Mouse (Mus musculus) left cerebral cortex, postnatal 4 days (tissue): Measurements from ENCODE around the gene Atg7. TPM values are rescaled to one million over a fixed set of nuclear protein-coding genes. Genes with fewer than 3 reads are reported as not detected.

ENCODE experiments used
- DNase-seq: peaks from one replicate; pipeline ENCODE4 v3.0.0-alpha.2; 2022
- intact Hi-C: fragments of 180-260 bp; cut with DNase I; formaldehyde crosslinking; loops from one replicate; pipeline ENCODE4 v1.15.1; 2025
- total RNA-seq, 2 experiments: library from RNA; stranded (reverse); gene quantifications; 2 replicates each; pipeline ENCODE4 v1.2.3; 2021

Gene Atg7
- total RNA-seq, 2 experiments from 2014 or later: 16.4 to 20.3 TPM

DNA sequence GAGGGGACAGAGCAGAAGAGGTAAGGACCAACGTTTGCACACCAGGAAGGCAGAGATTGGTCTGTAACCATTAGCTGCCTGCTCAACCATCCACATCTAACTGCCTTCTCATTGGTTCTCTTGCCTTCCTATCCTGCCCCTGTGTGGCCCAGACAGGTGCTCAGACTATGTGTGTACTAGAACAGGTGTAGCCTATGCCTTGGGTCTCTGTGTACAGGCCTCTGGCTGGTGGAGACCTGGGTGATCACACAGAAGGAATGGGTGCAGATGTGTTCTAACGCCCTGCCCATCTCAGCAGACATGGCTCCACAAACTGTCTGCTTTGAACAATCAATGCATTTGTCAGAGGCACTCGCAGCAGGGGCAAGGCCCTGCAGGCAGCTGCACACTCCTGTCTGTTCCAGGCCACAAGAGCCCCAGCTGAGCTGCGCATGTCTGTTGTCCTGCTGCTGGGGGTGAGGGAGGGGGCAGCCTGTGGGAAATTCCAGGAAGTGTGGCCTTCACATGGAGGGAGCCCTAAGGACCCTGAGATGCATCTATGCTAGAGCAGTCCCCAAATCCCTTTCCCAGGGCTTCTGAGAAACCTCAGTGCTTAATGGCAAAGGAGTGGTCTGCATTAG lies 203.4 kb downstream of the Atg7 start:
- DNase-seq: peak; percentile 52
- intact Hi-C loops: no loop called here

DNA sequence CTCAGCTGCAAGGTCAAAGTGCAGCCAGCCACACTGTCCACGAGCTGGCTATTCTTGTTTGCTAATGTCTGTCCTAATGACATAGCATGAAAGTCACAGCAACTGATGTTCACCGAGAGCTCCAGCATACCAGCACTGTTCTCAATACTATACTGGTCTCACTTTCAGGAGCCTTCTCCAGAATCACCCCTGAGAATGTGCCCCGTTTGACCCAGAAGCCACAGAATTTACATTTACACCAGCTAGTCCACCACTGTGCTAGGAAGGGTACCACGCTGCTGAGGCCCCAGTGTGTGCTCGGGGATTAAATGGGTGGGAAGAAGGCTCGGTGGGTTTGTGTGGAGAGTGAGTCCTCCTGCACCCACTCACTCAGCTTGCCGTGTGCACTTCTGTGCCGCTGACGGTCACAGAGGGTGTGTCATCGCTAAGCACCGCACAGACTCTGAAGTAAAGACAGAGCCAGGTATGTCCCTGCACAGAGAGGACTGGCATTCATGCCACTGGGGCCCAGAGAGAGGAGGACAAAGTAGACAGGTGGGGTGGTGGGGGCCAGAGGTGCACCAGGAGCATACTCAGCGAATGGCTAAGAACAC lies 204.8 kb downstream of the Atg7 start:
- intact Hi-C loops: no loop called here
- no peak for DNase-seq

DNA sequence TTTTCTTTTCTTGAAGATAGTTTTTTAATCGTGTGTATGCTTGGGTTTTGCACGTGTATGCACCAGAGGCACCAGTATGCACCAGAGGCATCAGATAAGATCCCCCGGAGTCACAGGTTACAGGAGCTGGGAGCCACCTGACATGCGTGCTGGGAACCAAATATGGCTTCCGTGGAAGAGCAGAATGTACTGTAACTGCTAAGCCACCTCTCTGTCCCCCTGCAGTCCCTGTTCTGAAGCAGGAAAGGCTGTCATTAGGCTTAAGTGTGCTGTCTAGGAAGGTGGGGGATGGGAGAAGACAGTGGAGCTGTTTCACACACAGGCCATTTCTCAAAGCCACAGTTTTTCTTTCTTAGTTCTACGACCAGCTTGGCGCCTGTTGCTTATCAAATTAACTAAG lies 205.9 kb downstream of the Atg7 start:
- intact Hi-C loops: no loop called here
- no peak for DNase-seq

DNA sequence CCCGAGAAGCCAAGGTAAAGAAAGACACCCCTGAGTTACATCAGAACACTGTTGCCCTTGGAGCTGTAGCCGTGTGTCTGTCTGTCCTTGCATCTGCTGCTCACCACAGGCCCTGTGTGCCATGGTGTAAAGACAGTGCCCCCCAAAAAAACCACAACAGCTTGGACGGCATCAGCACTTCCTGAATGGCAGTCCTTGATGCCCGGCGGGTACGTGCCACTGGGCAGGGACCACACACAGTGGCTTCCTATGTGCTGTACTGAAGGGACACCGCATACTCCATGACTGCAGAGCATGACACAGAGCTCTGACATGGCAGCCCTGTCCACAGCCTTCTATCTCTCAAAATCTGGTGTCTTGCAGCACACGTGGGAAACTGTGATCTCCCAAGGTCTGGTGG lies 206.9 kb downstream of the Atg7 start:
- DNase-seq: no peak
- intact Hi-C loops: no loop called here

DNA sequence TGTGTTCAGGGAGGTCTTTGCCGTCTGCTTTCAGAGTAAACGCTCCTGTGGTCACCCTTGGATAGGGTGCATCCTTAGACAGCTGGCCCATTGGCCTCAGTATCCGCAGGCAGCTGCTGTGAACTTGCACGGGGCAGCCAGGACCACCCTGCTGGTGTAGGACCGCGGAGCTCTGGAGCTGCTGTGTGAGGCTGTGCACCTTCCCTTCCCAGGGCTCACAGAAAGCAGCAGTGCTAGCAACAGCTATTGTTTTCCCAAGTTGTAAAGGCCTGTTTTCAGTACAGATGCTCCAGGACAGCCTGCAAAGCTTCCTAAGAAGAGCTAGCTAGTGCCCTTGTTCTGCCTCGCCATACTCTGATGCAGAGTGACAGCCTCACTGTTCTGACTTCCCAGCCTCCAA lies 208.8 kb downstream of the Atg7 start:
- DNase-seq: no peak
- intact Hi-C loops: no loop called here

DNA sequence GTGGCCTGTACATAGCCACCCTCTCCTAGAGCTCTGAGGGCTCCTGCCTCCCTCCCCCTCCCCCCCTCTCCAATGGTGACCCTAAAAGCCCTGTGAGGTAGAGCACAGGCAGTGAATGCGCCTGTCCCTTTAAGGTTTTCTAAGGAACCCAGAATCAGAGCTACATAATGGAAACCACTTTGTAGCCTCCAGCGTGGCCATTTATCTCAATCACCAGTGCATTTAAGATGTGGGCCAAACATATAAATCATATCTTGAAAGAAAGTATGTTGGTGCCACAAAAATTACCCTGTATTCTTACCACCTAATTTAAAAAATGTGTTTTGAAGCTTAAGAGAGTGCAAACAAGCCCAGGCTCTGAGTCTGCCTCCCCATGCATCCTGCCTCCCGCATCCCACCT lies 209.8 kb downstream of the Atg7 start:
- DNase-seq: no peak
- intact Hi-C loops: no loop called here

DNA sequence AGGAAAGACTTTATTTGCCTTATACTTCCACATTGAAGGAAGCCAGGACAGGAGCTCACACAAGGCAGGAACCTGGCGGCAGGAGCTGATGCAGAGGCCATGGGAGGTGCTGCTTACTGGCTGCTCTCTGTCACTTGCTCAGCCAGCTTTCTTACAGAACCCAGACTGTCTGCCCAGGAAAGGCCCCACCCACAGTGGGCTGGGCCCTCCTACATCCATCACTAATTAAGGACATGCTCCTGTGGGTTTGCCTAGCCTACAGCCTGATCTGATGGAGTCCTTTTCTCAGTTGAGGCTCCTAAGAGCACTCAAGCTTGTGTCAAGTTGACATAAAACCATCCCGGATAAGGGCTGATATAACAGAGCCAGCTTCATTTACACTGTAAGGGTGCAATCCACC lies 211.5 kb downstream of the Atg7 start:
- intact Hi-C loops: no loop called here
- DNase-seq: no peak

DNA sequence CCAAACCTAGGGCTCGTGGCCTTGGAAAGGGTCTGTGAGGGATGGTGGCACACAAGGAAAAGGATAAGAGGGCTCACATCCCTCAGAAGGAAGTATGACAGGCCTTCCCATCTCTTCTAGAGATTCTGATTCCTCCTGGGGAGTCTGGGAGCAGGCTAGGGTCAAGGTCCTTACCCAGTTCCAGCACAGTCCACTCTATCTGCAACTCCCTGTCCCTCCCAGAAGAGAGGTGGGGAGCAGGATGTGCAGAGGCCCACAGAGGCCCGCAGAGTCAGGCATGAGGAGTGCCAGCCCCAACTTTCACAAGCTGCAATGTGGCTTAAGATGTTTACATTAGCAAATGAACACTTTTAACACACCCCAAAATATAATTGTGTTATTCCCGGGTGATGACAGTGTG lies 212.7 kb downstream of the Atg7 start:
- intact Hi-C loops: no loop called here

DNA sequence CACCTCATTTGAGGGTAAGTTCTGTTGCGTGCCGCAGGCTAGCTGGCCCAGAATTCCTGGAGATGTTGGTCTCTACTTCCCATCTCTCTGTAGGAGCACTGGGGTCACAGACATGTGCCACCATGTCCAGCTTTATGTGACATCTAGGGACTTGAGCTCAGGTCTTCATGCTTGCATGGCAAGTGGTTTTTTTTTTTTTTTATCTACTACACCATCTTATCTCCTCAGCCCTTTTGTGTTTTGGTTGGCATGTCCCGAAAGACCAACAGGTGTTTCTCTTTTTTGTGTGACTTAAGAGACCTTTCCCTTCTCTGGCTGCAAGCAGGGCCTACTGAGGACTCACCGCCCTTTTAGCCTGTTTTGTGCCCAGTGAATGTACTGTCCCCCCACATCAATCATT lies 213.6 kb downstream of the Atg7 start:
- intact Hi-C loops: no loop called here

More for the DNA sequence above, 212.7 kb downstream of the Atg7 start:
- DNase-seq: no peak

DNA sequence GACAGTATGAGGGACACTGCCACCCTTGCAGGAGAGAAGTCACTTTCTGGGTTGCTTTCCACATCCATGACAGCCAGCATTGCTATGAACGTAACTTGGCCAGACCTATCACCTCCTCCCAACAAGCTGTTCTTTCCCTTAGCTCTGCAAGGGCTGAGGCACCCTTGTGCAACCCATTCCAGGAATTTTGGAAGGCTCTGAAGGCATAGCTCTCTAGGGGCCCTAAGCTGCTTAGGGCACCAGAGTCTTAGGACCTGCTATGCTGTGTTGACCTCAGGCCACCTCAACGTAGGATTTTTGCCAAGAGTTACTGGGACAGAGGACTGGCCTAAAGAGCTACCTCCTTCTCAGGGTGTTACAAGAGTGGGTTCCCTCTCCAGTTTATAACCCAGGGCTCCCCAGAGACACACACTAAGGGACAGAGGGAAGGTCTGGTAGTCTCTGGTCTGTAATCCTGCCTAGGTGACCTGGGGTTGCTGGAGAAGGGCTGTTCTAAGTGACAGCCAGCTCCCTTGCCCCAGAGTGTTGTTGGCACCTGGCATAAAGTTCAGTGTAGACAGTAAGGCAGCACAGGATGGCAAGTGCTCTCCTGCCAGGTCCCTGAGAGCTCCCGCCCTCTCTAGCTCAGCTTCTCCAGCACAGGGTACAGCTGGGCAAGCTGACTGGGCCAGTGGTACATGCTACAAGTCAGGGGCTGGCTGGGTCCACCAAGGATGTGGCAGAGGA lies 215.3 kb downstream of the Atg7 start:
- intact Hi-C loops: no loop called here
- DNase-seq: no peak

More for the DNA sequence above, 213.6 kb downstream of the Atg7 start:
- DNase-seq: no peak

DNA sequence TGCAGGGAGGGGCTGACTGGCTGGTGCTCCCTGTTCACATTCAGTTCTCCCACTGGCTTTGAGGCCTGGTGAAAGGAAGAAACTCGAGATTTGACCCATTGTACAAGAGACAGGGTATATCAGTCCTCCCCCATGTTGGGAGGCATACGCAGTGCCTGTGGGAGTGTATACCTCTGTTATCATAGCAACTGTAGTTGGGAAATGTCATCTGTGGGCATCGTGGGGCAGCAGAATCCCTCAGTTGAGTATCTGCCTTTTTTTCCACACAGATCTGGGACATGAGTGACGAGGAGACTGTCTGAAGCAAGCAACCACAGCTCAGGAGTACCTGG lies 215.8 kb downstream of the Atg7 start:
- intact Hi-C loops: no loop called here
- no peak for DNase-seq

DNA sequence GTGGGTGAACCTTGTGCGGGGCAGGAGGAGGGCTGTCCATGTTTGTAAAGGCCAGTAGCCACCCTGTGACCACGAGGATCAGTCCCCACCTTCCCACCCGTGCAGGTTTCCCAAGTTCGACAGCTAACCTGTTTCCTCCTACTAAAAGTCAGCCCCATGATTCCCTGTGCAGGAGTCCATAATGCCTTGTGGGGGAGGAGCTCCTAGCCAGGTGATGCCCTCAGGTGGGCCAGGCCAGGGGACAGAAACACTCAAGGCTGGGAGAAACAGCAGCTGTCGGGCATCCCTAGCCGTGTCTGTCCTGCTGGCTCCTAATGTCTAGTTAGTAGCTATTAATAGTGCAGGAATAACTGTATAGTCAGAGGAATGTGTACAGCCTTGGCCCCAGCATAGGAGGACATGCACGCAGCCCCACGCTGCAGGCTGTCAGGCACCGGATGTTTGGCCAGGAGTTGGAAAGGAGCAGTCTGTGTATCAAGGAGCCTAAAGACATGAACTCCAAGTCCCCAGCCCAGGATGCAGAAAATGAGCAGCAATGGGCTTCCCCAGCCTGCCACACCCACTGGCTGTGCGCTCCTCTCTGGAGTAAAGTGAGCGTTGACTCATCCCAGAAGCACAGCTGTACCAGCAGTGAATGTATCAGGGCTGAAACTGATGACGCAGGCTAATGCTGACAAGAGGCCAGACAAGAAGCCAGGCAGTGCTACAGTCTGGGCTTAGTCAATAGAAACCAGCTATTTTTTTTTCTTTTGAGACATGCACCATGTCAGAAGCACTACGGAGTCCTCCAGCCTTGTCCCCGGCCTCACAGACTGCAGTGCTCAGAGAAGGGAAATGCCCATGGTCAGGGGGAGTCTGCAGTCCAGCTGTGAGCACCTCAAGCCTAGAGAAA lies 218.0 kb downstream of the Atg7 start:
- no peak for DNase-seq
- intact Hi-C loops: no loop called here

DNA sequence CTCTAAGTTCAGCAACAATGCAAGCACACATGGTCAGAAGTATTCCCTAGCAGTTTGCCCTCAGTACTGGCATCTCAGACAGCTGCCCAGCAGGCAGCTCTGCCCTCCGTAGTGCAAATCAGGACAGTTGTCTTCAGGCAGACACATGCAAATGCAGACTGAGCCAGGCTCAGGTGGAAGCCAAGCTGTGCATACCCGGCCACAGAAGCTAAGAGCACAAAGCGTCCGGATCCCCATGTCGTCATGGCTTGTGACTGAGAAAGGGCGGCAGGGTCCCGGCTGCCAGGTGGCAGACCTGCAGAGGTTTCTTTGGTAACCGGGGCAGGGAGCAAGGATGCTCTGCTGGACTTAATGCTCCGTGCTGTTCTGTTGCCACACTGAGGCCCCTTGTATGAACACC lies 218.7 kb downstream of the Atg7 start:
- intact Hi-C loops: no loop called here
- peak; percentile 45 for DNase-seq

DNA sequence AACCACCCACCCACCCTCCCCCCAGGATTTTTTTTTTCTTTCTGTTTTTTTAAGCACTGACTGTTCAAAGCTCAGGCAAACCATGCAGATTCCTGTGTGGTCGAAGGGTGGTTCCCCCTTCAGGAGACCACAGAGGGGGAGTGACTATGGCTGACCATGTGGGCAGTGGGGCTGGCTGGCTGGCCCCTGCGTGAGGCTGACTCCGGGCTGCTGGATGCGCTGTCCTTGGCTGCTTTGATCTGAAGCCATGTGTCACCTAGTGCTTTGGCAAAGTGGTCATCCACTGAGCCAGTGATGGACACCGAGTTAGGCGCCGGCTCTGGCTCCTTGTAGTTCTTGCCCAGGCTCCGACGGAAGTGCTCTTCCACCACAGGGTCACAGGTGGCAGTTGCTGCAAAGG lies 219.1 kb downstream of the Atg7 start:
- no peak for DNase-seq
- intact Hi-C loops: no loop called here

DNA sequence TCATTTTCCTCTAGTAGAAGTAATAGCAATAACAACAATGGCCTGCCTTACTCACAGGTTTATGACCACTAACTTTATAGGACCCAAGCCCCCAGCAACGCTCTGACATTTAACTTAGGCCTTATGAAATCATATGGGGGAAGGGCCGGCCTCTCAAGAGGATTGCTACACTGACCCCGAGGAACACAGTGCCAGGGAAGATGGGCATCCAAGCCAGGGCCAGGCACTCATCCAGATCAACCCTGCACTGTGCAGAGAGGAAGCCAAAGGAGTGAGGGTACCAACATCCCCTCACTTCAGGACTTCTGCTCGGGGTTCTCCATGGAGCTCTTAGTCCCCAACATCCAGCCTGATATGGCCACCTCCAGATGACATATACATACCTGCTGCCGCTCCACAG lies 220.6 kb downstream of the Atg7 start:
- DNase-seq: peak; percentile 55
- intact Hi-C loops: no loop called here

DNA sequence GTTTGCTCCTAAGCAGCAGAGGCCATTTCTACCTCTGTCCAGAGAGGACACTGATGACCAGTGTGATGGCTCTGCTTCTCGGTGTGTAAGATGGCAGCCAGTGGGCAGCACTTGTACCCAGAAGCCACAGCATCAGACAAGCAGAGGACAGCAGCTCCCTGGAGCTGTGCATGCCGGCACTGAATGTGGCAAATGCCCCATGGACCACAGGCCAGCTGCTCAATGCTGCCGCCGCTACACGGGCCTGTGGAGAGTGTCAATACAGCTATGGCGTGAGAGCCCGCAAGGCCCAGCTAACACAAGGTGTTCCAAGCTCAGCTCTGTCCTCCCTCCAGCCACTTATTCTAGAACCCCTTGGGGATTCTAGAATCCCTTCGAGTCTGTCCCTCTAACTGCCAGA lies 221.5 kb downstream of the Atg7 start:
- no peak for DNase-seq
- intact Hi-C loops: no loop called here

DNA sequence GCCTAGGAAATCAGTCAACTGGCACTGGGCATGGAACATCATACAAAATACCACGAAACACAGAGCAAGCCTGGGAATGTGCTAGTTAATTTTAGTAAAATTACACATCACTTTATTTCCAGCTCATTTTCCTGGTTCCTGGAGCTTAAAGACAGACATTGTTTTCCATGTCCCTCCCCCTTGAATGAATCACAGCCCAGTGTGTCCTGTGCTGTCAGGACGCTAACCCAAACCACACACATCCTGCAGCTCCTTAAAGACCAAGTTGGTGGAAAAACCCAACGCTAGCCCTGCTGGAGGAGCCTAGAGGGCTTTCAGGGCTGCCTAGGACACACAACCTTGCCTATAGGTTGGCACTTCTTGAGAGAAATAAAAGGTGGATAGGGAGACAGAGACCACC lies 223.2 kb downstream of the Atg7 start:
- DNase-seq: no peak
- intact Hi-C loops: no loop called here

DNA sequence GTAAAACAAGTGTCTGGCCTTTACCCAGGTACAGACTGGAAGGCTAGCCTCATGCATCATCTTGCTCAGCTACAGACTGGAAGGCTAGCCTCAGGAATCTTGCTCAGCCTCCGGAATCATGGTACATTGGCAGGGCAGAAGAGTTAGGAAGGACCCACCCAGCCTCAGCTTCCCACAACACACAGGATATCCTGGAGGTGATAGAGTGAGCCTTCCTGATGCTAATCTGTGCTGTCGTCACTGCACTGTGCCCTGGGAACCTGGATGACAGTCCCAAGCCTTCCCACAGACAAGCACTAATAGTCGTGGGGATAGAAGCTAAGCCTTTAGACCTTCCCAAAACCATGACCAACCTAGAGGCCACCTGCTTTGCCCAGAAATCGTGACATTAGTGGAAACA lies 223.7 kb downstream of the Atg7 start:
- no peak for DNase-seq
- intact Hi-C loops: no loop called here

DNA sequence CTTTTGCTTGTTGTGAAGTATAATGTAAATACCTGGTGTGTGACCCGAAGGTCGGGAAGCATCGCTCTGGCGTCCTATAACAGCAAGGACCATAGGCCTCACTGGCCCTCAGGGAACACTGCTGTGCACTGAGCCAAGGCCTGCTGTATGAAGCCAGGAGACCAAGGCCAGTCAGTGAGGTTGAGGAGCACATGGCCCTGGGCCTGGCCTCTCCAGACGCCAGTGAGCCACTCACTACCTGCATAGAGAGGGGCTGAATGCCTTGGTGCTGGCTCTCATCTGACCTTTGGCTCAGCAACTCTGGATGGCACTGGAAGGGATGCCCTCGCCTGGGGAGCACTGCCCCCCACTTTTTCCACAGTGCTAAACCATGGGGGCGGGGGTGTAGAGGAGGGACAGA lies 225.8 kb downstream of the Atg7 start:
- intact Hi-C loops: no loop called here
- no peak for DNase-seq

DNA sequence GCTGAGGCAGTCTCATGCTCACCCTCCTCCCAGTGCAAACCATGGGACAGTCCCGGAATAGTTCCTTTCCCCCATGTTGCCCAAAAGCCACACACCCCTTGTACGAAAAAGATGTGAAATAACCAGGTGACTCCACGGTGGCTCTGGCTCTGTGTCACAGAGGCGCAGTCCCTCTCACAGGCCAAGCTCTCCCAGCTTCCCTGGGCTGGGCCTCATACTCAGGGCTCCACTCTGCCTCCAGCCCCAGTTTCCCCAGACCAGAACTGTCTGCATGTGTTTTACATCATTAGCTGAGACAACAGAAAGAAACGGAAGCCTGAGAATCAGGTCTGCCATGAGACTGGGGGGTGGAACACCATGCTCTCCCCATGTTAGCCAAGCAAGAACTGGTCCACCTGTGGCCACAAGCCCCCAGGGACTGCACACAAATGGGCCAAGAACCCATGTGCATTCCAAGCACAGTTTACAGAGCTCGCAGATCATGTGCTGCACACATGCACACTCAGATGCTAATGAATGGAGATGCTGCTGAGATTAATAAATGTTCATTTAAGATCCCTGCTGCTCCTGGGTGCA lies 226.7 kb downstream of the Atg7 start:
- DNase-seq: peak; percentile 57
- intact Hi-C loops: no loop called here

DNA sequence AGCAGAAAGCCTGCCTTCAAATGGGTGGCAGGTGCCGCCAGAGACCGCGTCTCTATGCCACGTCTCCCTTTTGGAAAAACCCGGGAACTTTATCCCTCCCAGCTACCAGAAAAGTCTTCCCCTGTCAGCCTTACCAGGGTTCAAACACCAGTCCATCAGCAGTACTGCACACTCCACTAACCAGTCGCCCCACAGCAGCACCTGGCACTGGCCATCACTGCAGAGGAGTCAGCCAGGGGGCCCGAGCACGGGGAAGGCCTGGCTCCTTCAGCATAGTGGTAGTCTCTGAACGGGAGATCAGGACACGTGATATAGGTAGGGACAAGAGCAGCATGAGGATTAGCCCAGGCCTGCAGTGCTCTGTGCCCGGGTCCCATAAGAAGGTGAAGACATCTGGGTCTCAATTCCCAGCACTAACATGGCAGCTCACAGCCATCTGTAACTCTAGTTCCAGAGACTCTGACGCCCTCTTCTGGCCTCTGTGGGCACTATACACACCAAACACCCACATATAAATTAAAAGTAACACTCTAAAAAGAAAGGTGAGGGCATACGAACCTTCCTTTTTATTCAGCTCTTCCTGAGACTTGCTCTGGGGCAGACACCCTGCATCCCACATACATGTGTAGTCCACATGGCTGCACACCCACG lies 228.2 kb downstream of the Atg7 start:
- intact Hi-C loops: no loop called here
- DNase-seq: no peak
